Comparison of ENCODE assay signal across 7 mouse cellular contexts in the genomic region with DNA sequence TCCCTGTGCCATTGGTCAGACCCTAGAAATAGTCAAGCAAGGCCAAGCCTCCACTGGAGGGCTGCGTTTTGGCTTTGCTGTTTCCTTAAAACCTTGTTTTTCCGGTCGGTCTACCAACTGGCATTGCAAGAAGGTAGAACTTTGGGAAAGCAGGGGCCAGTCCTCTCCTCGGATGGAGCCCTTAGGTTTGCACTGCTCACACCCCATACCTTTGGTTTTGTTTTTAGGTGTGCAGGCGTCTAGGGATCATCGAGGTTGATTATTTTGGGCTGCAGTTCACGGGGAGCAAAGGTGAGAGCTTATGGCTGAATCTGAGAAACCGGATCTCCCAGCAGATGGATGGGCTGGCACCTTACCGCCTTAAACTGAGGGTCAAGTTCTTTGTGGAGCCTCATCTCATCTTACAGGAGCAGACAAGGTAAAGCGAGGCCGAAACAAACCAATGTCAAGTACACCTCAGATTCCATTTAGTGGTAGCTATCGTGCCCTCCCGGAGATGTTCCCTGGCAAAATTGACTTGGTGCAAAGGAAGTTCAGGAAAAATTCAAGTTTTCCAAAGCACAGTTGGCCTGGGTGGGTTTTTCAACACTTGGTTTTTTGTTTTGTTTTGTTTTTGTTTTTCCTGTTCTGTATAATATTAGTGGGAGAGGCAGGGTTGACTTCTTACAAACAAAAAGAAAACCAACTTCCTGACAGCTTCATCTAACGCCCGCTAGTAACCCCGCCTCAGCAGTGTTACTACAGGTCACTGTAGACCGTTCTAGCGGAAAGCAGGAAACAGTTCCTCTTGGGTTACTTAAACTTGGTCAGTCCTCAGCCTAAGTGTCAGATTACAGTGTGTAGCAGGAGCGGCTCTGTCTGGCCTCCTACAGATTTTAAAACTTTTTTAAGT. TPM values are rescaled to one million over a fixed set of nuclear protein-coding genes. Genes with fewer than 3 reads are reported as not detected.
DNase-seq lines count a peak whose midpoint lies in the region; ATAC-seq and TF ChIP-seq lines count a peak whose summit lies in the region.

No protein-coding gene starts in this region.

- no peak for DNase-seq in G1E (ENCODE audit: low spot score)
- DNase-seq in brain, embryonic 14.5 days (ENCODE audit: low read depth): peak; percentile 30
- DNase-seq in heart, adult 8-10 months (ENCODE audit: low spot score): peak; percentile 68
- peak; percentile 72 to 77 for DNase-seq in kidney, adult 8-10 months
- DNase-seq in lung, postnatal 0 days (ENCODE audit: low spot score): peak; percentile 95
- no peak for DNase-seq in cerebellum, adult 11-12 months

- WGBS in lung, postnatal 0 days: 8% methylated on average over 19 of the region's 19 CpGs
- 20% methylated on average over 19 of the region's 19 CpGs for WGBS in small intestine, adult 2 months

- peak; percentile 73; the same call in 1 of the 2 replicates for TF ChIP-seq EP300 in lung, postnatal 0 days (IDR thresholded peaks at IDR 0.05)

- no peaks in the 10 kb centered on the region for H3K36me3 ChIP-seq in G1E (replicated peaks)
- no peaks in the 10 kb centered on the region for H3K36me3 ChIP-seq in lung, postnatal 0 days (ENCODE audit: insufficient read depth, low read length)
- no peaks in the 10 kb centered on the region for H3K36me3 ChIP-seq in small intestine, adult 2 months (ENCODE audit: control insufficient read depth, insufficient read depth, low read length)

- TF ChIP-seq CTCF in G1E (IDR thresholded peaks at IDR 0.05; ENCODE audit: low read depth, low read length): no peak
- no peak for TF ChIP-seq CTCF in brain, embryonic 14.5 days (IDR thresholded peaks at IDR 0.05; ENCODE audit: borderline replicate concordance, extremely low read depth, insufficient read depth, insufficient read length)
- no peak for TF ChIP-seq CTCF in lung, postnatal 0 days (IDR thresholded peaks at IDR 0.05)
- TF ChIP-seq CTCF in small intestine, adult 2 months (IDR thresholded peaks at IDR 0.05; ENCODE audit: extremely low read depth, insufficient read length, insufficient replicate concordance, low read depth, low read length): no peak

- peak; percentile 34; the same call in 1 of the 2 replicates for ATAC-seq in G1E (ENCODE audit: extremely low read depth, insufficient number of reproducible peaks, low FRiP score, poor library complexity, severe bottlenecking)
- peak; percentile 57 for ATAC-seq in lung, postnatal 0 days

- H3K9ac ChIP-seq in lung, postnatal 0 days (replicated peaks; ENCODE audit: low read depth): 0 out of 2 replicates have a peak overlapping the region, but pooled peaks have one; percentile 27

- H3K9me3 ChIP-seq in G1E (replicated peaks): peaks cover 5% of the 10 kb centered on the region; the same call in 1 of the 2 replicates
- H3K9me3 ChIP-seq in lung, postnatal 0 days (ENCODE audit: low read length): no peaks in the 10 kb centered on the region

- H3K4me3 ChIP-seq in G1E (ENCODE audit: low read depth, low read length): no peak overlapping the region
- peak overlapping the region; percentile 87 for H3K4me3 ChIP-seq in lung, postnatal 0 days (ENCODE audit: low read depth, low read length)
- H3K4me3 ChIP-seq in small intestine, adult 2 months (ENCODE audit: low read depth, low read length): peak overlapping the region; percentile 72

- H3K27me3 ChIP-seq in G1E (ENCODE audit: insufficient read depth, low read length): peaks cover 17% of the 10 kb centered on the region
- H3K27me3 ChIP-seq in lung, postnatal 0 days (replicated peaks; ENCODE audit: insufficient read depth, low read length): no peaks in the 10 kb centered on the region
- H3K27me3 ChIP-seq in small intestine, adult 2 months (ENCODE audit: control insufficient read depth, insufficient read depth, low read length): peaks cover 5% of the 10 kb centered on the region; the same call in 1 of the 2 replicates

- no peaks in the 10 kb centered on the region for H3K4me1 ChIP-seq in G1E (ENCODE audit: insufficient read depth, low read depth, low read length)
- H3K4me1 ChIP-seq in lung, postnatal 0 days (ENCODE audit: insufficient read depth, low read depth, low read length): peaks cover 15% of the 10 kb centered on the region; the same call in 1 of the 2 replicates
- peaks cover 5% of the 10 kb centered on the region; the same call in 1 of the 2 replicates for H3K4me1 ChIP-seq in small intestine, adult 2 months (ENCODE audit: control insufficient read depth, insufficient read depth, insufficient read length, low read length)

- no peak for TF ChIP-seq POLR2A in brain, embryonic 14.5 days (IDR thresholded peaks at IDR 0.05; ENCODE audit: borderline replicate concordance, extremely low read depth, insufficient read depth, insufficient read length, poor library complexity, severe bottlenecking)
- TF ChIP-seq POLR2A in small intestine, adult 2 months (IDR thresholded peaks at IDR 0.05; ENCODE audit: low read depth, low read length): no peak

- peak overlapping the region; percentile 88 for H3K27ac ChIP-seq in lung, postnatal 0 days (ENCODE audit: low read length)
- peak overlapping the region; percentile 75 for H3K27ac ChIP-seq in small intestine, adult 2 months (ENCODE audit: insufficient read depth, low read depth, low read length)

- peak overlapping the region; percentile 83 for H3K4me2 ChIP-seq in lung, postnatal 0 days (replicated peaks; ENCODE audit: low read depth, low read length)

RNA-seq across cellular contexts. Expression of a gene that starts 1.7 kb away (rescaled TPM):
- total RNA-seq in G1E (2014; fragmentation: Nextera tagmentation) (0.68 and 0.92 TPM in 2 replicates), G1E (2017) (0.23 and 0.33 TPM in 2 replicates)
- polyA plus RNA-seq in G1E (2012): 0.02 and 0.03 TPM in 2 replicates
- polyA plus RNA-seq in brain, embryonic 14.5 days (2012; rRNA removed): 5.4 and 7.8 TPM in 2 replicates
- total RNA-seq in heart, adult 8-10 months (2022): 10 to 100 TPM; 14.3 to 28.1 (median 19.6) TPM
- 6.8 and 9.3 TPM in 2 replicates for polyA plus RNA-seq in lung, postnatal 0 days (2015; fragmentation: Nextera tagmentation; extraction: Ambion mirVana)
- 5.0 and 17.9 TPM in 2 replicates for polyA plus RNA-seq in small intestine, adult 2 months (2012; rRNA removed)

Comparison
In these comparisons a context has a peak if more than half of its experiments do, and no peak if none do; other contexts are left out.
1. DNase-seq: peak in brain, embryonic 14.5 days (single experiment), heart, adult 8-10 months (single experiment), kidney, adult 8-10 months (2 of 2) and lung, postnatal 0 days (single experiment); none in G1E (single experiment) and cerebellum, adult 11-12 months (single experiment).